Mouse (Mus musculus) macrophage (primary cell): Measurements from ENCODE around the gene Grn. TPM values are rescaled to one million over a fixed set of nuclear protein-coding genes. Genes with fewer than 3 reads are reported as not detected.
A peak's percentile ranks its signal among the peaks of the same experiment; 100 is the strongest.
"Not testable (repeated sequence)": the region's sequence is repeated elsewhere in the genome, so short reads cannot be mapped to it uniquely, and the experiment has no call there.

Source experiments
- H3K27ac ChIP-seq: fragments of 350-480 bp; formaldehyde crosslinking; 2 replicates; pipeline ENCODE4 v1.9.0; 2021
- H3K36me3 ChIP-seq: fragments of 350-480 bp; formaldehyde crosslinking; 2 replicates; pipeline ENCODE4 v1.9.0; 2021; ENCODE audit errors: inconsistent target
- H3K4me3 ChIP-seq: fragments of 350-480 bp; formaldehyde crosslinking; 2 replicates; pipeline ENCODE4 v1.9.0; 2021; ENCODE audit errors: inconsistent target
- H3K79me2 ChIP-seq: fragments of 350-480 bp; formaldehyde crosslinking; 2 replicates; pipeline ENCODE4 v1.9.0; 2021; ENCODE audit errors: inconsistent target
- WGBS: methylation state at CpG from one replicate; pipeline ENCODE4 v1.1.7; 2026; ENCODE audit warnings: inconsistent platforms; ENCODE audit not compliant: missing documents; 5-methylcytosine and 5-hydroxymethylcytosine counted together
- polyA plus RNA-seq: library from polyadenylated mRNA; stranded (reverse); fragments of 250-400 nt; gene quantifications from 3 replicates; pipeline ENCODE4 v1.2.4, GENCODE M21; 2018; ENCODE audit warnings: inconsistent platforms

Gene Grn
- polyA plus RNA-seq, 1 experiment from 2014 or later, result 2,461 TPM

- WGBS, result 1% methylated on average over 32 of the region's 32 CpGs
- Histone ChIP-seq H3K4me3 (peak overlapping the region; percentile 71), H3K36me3 (peaks cover 17% of the 10 kb centered on the region), H3K27ac (peak overlapping the region; percentile 88), H3K79me2 (peaks cover 17% of the 10 kb centered on the region)
Measured at GRCm38 (mm10) chr11:102408344-102408876, 21.7 kb upstream of the Grn start.

- WGBS, result 50% methylated on average over 15 of the region's 15 CpGs
- peaks cover 9% of the 10 kb centered on the region; the same call in 1 of the 2 replicates for H3K36me3 ChIP-seq
- H3K4me3 ChIP-seq, result peak overlapping the region; percentile 17; the same call in 1 of the 2 replicates
- H3K27ac ChIP-seq, result peak overlapping the region; percentile 88
- peaks cover 17% of the 10 kb centered on the region for H3K79me2 ChIP-seq
Measured at GRCm38 (mm10) chr11:102408888-102409794, 21.0 kb upstream of the Grn start.

GRCm38 (mm10) chr11:102409795-102410330 is 20.3 kb upstream of the Grn start:
- peaks cover 17% of the 10 kb centered on the region for H3K79me2 ChIP-seq
- no peak overlapping the region for H3K4me3 ChIP-seq
- WGBS, result 94% methylated on average over 3 of the region's 3 CpGs
- peaks cover 2% of the 10 kb centered on the region; the same call in 1 of the 2 replicates for H3K36me3 ChIP-seq
- peak overlapping the region; percentile 88; the same call in 1 of the 2 replicates for H3K27ac ChIP-seq

GRCm38 (mm10) chr11:102410345-102410744 is 19.8 kb upstream of the Grn start:
- H3K27ac ChIP-seq, result not testable (repeated sequence)

GRCm38 (mm10) chr11:102411061-102411460 is 19.1 kb upstream of the Grn start:
- H3K4me3 ChIP-seq, result no peak overlapping the region
- no peaks in the 10 kb centered on the region for H3K36me3 ChIP-seq
- no peak overlapping the region for H3K27ac ChIP-seq
- peaks cover 10% of the 10 kb centered on the region for H3K79me2 ChIP-seq
- WGBS, result 89% methylated on average over 3 of the region's 3 CpGs

More at GRCm38 (mm10) chr11:102410345-102410744, 19.8 kb upstream of the Grn start:
- 88% methylated on average over 1 of the region's 3 CpGs for WGBS
- peaks cover 17% of the 10 kb centered on the region for H3K79me2 ChIP-seq
- H3K4me3 ChIP-seq, H3K36me3 ChIP-seq: not testable (repeated sequence)

GRCm38 (mm10) chr11:102411704-102412103 is 18.4 kb upstream of the Grn start:
- 13% methylated on average over 11 of the region's 11 CpGs for WGBS
- Histone ChIP-seq H3K4me3 (no peak overlapping the region), H3K27ac (no peak overlapping the region), H3K36me3 (no peaks in the 10 kb centered on the region), H3K79me2 (peaks cover 3% of the 10 kb centered on the region)

GRCm38 (mm10) chr11:102413059-102413458 is 17.1 kb upstream of the Grn start:
- 89% methylated on average over 8 of the region's 8 CpGs for WGBS
- H3K27ac ChIP-seq, result no peak overlapping the region
- no peak overlapping the region for H3K4me3 ChIP-seq
- no peaks in the 10 kb centered on the region for H3K79me2 ChIP-seq
- no peaks in the 10 kb centered on the region for H3K36me3 ChIP-seq

GRCm38 (mm10) chr11:102415034-102415802 is 14.9 kb upstream of the Grn start:
- H3K4me3 ChIP-seq, result no peak overlapping the region
- H3K79me2 ChIP-seq, result no peaks in the 10 kb centered on the region
- no peaks in the 10 kb centered on the region for H3K36me3 ChIP-seq
- no peak overlapping the region for H3K27ac ChIP-seq
- 85% methylated on average over 10 of the region's 10 CpGs for WGBS

GRCm38 (mm10) chr11:102417160-102417559 is 13.0 kb upstream of the Grn start:
- no peak overlapping the region for H3K4me3 ChIP-seq
- WGBS, result 88% methylated on average over 1 of the region's 1 CpGs

GRCm38 (mm10) chr11:102418887-102419286 is 11.2 kb upstream of the Grn start:
- no peak overlapping the region for H3K4me3 ChIP-seq
- H3K27ac ChIP-seq, result no peak overlapping the region
- no peaks in the 10 kb centered on the region for H3K79me2 ChIP-seq
- H3K36me3 ChIP-seq, result no peaks in the 10 kb centered on the region

More at GRCm38 (mm10) chr11:102417160-102417559, 13.0 kb upstream of the Grn start:
- H3K27ac ChIP-seq, result no peak overlapping the region
- H3K36me3 ChIP-seq, result no peaks in the 10 kb centered on the region
- no peaks in the 10 kb centered on the region for H3K79me2 ChIP-seq

GRCm38 (mm10) chr11:102421559-102421958 is 8.6 kb upstream of the Grn start:
- peaks cover 5% of the 10 kb centered on the region for H3K79me2 ChIP-seq
- WGBS, result 77% methylated on average over 8 of the region's 8 CpGs
- H3K36me3 ChIP-seq, result no peaks in the 10 kb centered on the region; the same call in 1 of the 2 replicates
- H3K27ac ChIP-seq, result no peak overlapping the region
- H3K4me3 ChIP-seq, result no peak overlapping the region

GRCm38 (mm10) chr11:102424666-102425065 is 5.4 kb upstream of the Grn start:
- Histone ChIP-seq H3K79me2 (peaks cover 31% of the 10 kb centered on the region), H3K4me3 (no peak overlapping the region; the same call in 1 of the 2 replicates), H3K36me3 (peaks cover 7% of the 10 kb centered on the region; the same call in 1 of the 2 replicates), H3K27ac (peak overlapping the region; percentile 99)
- WGBS, result 70% methylated on average over 6 of the region's 6 CpGs

- WGBS, result 37% methylated on average over 8 of the region's 8 CpGs
Measured at GRCm38 (mm10) chr11:102425555-102426316, 4.4 kb upstream of the Grn start.

More at GRCm38 (mm10) chr11:102425555-102426316, 4.4 kb upstream of the Grn start:
- no peak overlapping the region for H3K4me3 ChIP-seq
- H3K27ac ChIP-seq, result peak overlapping the region; percentile 99
- H3K36me3 ChIP-seq, result peaks cover 7% of the 10 kb centered on the region; the same call in 1 of the 2 replicates
- H3K79me2 ChIP-seq, result peaks cover 40% of the 10 kb centered on the region
